Mouse (Mus musculus) limb, embryonic 11.5 days (tissue): ENCODE results near the gene Osbpl10. TPM values are rescaled to one million over a fixed set of nuclear protein-coding genes. Genes with fewer than 3 reads are reported as not detected.
"Not testable (repeated sequence)": the region's sequence is repeated elsewhere in the genome, so short reads cannot be mapped to it uniquely, and the experiment has no call there.

Experiments
- ATAC-seq: fragments of 200-750 bp; cut with Nextera tagmentation; 2 replicates; pipeline ENCODE4 v1.8.0; 2017; ENCODE audit warnings: low read depth; ENCODE audit not compliant: insufficient number of reproducible peaks, low FRiP score, low TSS enrichment
- DNase-seq: peaks from one replicate; pipeline ENCODE4 v3.0.0-alpha.2; 2015; ENCODE audit warnings: low spot score
- H3K27ac ChIP-seq: fragments of 300-500 bp; sonication (generic); replicated peaks from 2 replicates; pipeline ENCODE4 v1.5.1; 2014; ENCODE audit warnings: low read depth, mild to moderate bottlenecking, low read length
- H3K27me3 ChIP-seq: fragments of 300-500 bp; sonication (generic); 2 replicates; pipeline ENCODE4 v1.6.1; 2014; ENCODE audit warnings: mild to moderate bottlenecking, low read length, mixed read lengths; ENCODE audit not compliant: control insufficient read depth, insufficient read depth
- H3K36me3 ChIP-seq: fragments of 300-500 bp; sonication (generic); 2 replicates; pipeline ENCODE4 v1.6.1; 2014; ENCODE audit warnings: mild to moderate bottlenecking, low read length, moderate library complexity, mixed read lengths; ENCODE audit not compliant: control insufficient read depth, insufficient read depth
- H3K4me1 ChIP-seq: fragments of 300-500 bp; sonication (generic); 2 replicates; pipeline ENCODE4 v1.6.1; 2014; ENCODE audit warnings: low read length, mixed read lengths; ENCODE audit not compliant: control insufficient read depth, insufficient read depth
- H3K4me2 ChIP-seq: fragments of 300-500 bp; sonication (generic); 2 replicates; pipeline ENCODE4 v1.6.1; 2014; ENCODE audit warnings: low read depth, mild to moderate bottlenecking, moderate library complexity; ENCODE audit not compliant: severe bottlenecking
- H3K4me3 ChIP-seq: fragments of 300-500 bp; sonication (generic); 2 replicates; pipeline ENCODE4 v1.5.1; 2014; ENCODE audit warnings: low read depth, low read length
- H3K9ac ChIP-seq: fragments of 300-500 bp; sonication (generic); 2 replicates; pipeline ENCODE4 v1.6.1; 2014; ENCODE audit warnings: mild to moderate bottlenecking, low read length
- H3K9me3 ChIP-seq: fragments of 300-500 bp; sonication (generic); 2 replicates; pipeline ENCODE4 v1.6.1; 2016; ENCODE audit warnings: low read length; ENCODE audit not compliant: control insufficient read depth
- WGBS: fragments of 180-500 bp; shearing (Covaris S2); extraction: QIAGEN DNeasy Blood & Tissue Kit; methylation state at CpG from one replicate; pipeline ENCODE4 v1.1.7; 2014; 5-methylcytosine and 5-hydroxymethylcytosine counted together
- polyA plus RNA-seq: library from polyadenylated mRNA; unstranded; fragments of >200 nt; fragmentation: Nextera tagmentation; extraction: Ambion mirVana; gene quantifications from 2 replicates; pipeline ENCODE4 v1.2.1, GENCODE M21; 2014

Osbpl10 gene
- polyA plus RNA-seq, 1 experiment from 2014 or later: 1.3 TPM

DNA sequence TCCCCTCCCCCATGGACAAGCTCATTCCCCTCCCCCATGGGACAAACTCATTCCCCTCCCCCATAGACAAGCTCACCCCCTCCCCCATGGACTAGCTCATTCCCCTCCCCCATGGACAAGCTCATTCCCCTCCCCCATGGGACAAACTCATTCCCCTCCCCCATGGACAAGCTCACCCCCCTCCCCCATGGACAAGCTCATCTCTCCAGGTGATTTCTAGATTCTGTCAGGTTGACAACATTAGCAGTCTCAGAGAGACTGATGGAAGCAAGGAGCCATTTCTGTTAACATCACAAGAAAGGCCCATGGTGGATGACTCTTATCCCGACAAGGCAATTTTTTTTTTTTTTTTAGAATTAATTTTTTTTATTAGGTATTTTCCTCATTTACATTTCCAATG, 52.7 kb downstream of the Osbpl10 start:
- not testable (repeated sequence) for H3K27me3 ChIP-seq, H3K4me1 ChIP-seq, H3K9me3 ChIP-seq, H3K9ac ChIP-seq, DNase-seq, ATAC-seq, H3K4me2 ChIP-seq, H3K36me3 ChIP-seq, H3K4me3 ChIP-seq, H3K27ac ChIP-seq
- WGBS: 100% methylated on average over 1 of the region's 1 CpGs

DNA sequence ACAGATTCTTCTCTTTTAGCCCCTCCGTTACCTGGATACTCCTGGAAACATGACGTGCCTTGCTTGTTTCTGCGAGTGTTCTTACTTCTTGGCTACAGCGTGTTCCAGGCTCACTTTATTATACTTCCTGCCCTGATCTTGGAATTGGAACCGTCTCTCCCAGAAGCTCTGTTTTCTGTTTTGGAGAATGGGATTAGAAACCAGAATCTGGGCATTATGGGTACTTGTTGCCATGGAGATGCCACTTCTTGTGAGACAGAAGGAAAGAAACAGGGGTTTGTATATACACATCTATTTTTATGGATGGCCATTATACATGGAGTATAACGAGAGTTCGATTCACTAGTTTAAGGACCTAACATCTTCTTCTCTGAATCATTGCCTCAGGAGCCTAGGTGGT, 54.4 kb downstream of the Osbpl10 start:
- WGBS: 90% methylated on average over 7 of the region's 7 CpGs
- Histone ChIP-seq H3K36me3 (no peaks in the 10 kb centered on the region), H3K9me3 (no peaks in the 10 kb centered on the region), H3K4me2 (no peak overlapping the region), H3K27ac (no peak overlapping the region), H3K4me3 (no peak overlapping the region), H3K9ac (no peak overlapping the region), H3K27me3 (no peaks in the 10 kb centered on the region), H3K4me1 (0 out of 2 replicates have a peak, but pooled peaks cover 4% of the 10 kb centered on the region)
- no peak for ATAC-seq
- no peak for DNase-seq

DNA sequence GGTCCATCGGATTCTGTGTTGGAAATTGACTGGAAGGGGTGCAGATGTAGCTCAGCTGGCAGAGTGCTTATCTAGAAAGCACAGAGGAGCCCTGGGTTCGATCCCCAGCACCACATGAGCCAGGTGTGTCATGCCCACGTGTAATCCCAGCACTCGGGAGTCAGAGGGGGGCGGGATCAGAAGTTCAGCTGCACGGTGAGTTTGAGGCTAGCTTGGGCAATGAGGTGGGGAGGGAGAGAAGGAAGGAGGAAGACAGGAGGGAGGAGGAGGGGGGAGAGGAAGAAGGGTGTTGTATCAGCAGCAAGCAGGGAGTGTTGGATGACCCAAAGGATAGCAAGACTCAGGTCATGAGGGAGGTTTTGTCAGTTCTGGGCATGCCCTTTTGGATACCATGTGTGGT, 55.9 kb downstream of the Osbpl10 start:
- Histone ChIP-seq H3K4me3 (no peak overlapping the region), H3K36me3 (no peaks in the 10 kb centered on the region), H3K27ac (no peak overlapping the region), H3K9me3 (no peaks in the 10 kb centered on the region), H3K4me1 (0 out of 2 replicates have a peak, but pooled peaks cover 4% of the 10 kb centered on the region), H3K4me2 (no peak overlapping the region), H3K27me3 (no peaks in the 10 kb centered on the region), H3K9ac (no peak overlapping the region)
- ATAC-seq (no peak), DNase-seq (no peak)
- WGBS: 66% methylated on average over 6 of the region's 6 CpGs

DNA sequence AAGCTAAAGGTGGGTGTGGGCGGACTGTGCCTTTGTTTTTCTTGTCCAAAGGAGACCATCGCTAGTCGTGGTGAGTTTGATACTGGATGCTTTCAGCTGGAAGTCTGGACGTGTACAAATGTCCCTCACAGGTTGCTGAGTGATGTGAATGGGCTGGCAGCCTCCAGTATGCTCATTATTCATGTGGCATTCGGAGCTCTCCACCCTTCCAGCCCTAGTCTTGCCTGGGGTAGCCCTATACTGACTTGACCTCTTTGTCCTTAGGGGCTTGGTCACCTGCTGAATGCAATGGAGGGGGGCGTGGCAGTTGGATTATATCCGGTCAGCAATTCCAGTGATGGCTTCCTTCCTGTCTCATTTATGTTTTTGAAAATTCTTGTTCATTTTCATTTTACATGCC, 56.4 kb downstream of the Osbpl10 start:
- Histone ChIP-seq H3K36me3 (no peaks in the 10 kb centered on the region), H3K4me1 (no peaks in the 10 kb centered on the region), H3K9ac (no peak overlapping the region), H3K9me3 (no peaks in the 10 kb centered on the region), H3K4me3 (no peak overlapping the region), H3K27ac (no peak overlapping the region), H3K4me2 (no peak overlapping the region), H3K27me3 (no peaks in the 10 kb centered on the region)
- ATAC-seq (no peak), DNase-seq (no peak)
- 89% methylated on average over 7 of the region's 7 CpGs for WGBS

DNA sequence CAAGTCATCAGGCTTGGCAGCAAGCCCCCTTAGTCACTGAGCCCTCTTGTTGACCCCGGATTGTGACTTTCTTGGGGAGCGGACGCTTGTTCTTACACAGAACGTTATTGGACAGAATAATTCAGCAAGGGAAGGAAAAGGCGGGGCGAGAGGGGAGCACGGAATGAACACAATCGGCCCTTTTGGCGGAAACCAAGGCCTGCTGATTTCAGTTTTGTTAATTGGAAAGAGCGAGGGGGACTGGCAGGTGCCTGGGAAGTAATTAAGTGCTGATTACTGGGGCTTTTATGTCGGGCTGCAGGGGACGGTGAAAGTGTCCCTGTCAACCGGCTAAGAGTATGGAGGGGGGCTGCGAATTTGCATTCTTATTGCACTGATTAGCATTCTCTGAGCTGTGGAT, 59.8 kb downstream of the Osbpl10 start:
- Histone ChIP-seq H3K9me3 (no peaks in the 10 kb centered on the region), H3K36me3 (no peaks in the 10 kb centered on the region), H3K27ac (no peak overlapping the region), H3K4me1 (no peaks in the 10 kb centered on the region), H3K27me3 (no peaks in the 10 kb centered on the region), H3K4me2 (no peak overlapping the region), H3K4me3 (no peak overlapping the region), H3K9ac (no peak overlapping the region)
- no peak for ATAC-seq
- no peak for DNase-seq
- 27% methylated on average over 14 of the region's 14 CpGs for WGBS

DNA sequence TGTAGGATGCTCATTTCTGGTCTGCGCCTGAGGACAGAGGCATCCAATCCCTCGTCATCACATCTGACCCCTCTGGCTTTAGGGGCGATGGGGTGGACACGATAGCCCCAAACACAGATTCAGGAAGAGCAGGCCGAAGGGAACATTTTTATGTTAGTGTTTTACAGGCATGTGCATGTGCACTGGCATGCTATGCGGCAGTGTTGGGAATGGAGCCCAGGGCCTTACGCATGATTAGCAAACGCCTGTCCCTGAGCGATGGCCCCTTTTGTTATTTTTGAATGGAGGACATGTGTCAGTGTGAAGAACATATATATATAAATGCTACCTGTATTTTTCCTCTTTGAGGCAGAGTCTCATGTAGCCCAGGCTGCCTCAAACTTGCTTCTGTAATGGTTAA, 60.3 kb downstream of the Osbpl10 start:
- DNase-seq: no peak
- Histone ChIP-seq H3K4me1 (no peaks in the 10 kb centered on the region), H3K9me3 (no peaks in the 10 kb centered on the region), H3K9ac (no peak overlapping the region), H3K4me3 (no peak overlapping the region), H3K27ac (no peak overlapping the region), H3K4me2 (no peak overlapping the region), H3K36me3 (no peaks in the 10 kb centered on the region), H3K27me3 (no peaks in the 10 kb centered on the region)
- ATAC-seq: no peak
- WGBS: 82% methylated on average over 9 of the region's 9 CpGs

DNA sequence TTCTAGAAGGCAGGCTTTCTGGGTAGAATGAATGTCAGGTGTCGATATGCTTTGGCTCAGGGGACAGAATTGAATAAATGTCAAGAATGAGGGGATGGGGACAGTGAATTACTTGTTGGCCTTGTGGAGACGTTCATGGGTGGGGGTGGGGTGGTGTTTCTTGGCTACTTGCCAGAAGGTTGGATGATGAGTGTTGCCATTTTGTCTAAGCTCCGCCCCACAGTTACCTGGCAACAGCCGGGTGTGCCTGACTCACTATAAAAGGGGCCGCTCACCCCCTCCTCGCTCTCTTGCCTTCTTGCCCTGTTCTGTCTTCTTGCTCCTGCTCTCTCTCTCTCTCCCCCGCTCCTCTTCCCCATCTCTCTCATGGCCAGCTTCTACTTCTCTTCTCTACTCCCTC, 60.9 kb downstream of the Osbpl10 start:
- H3K9ac ChIP-seq: no peak overlapping the region

DNA sequence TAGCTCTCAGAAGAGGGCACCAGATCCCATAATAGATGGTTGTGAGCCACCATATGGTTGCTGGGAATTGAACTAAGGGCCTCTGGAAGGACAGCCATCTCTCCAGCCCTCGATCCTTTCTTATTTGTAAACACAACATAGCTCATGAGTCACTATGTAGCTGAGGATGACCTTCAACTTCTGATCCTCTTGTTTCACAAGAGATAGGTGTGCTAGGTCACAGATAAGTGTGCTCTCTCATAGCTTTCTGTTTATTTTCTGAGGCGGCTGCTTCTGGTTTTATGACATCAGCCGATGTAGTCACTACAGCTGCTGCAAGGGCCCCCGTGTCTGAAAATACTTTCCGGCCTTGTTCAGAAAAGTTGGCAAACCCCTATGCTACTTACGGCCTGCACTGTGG, 64.2 kb downstream of the Osbpl10 start:
- ATAC-seq: no peak
- H3K9me3 ChIP-seq: no peaks in the 10 kb centered on the region
- H3K27ac ChIP-seq: no peak overlapping the region
- H3K4me1 ChIP-seq: 0 out of 2 replicates have a peak, but pooled peaks cover 3% of the 10 kb centered on the region
- no peaks in the 10 kb centered on the region for H3K27me3 ChIP-seq
- 90% methylated on average over 6 of the region's 6 CpGs for whole genome bisulfite sequencing
- no peaks in the 10 kb centered on the region for H3K36me3 ChIP-seq
- no peak overlapping the region for H3K4me2 ChIP-seq
- H3K4me3 ChIP-seq: no peak overlapping the region
- DNase-seq: no peak
- no peak overlapping the region for H3K9ac ChIP-seq

More for the DNA sequence above, 60.9 kb downstream of the Osbpl10 start:
- WGBS: 66% methylated on average over 7 of the region's 7 CpGs
- no peaks in the 10 kb centered on the region for H3K9me3 ChIP-seq
- no peak overlapping the region for H3K4me2 ChIP-seq
- no peaks in the 10 kb centered on the region for H3K36me3 ChIP-seq
- H3K27ac ChIP-seq: no peak overlapping the region
- H3K27me3 ChIP-seq: no peaks in the 10 kb centered on the region
- ATAC-seq (no peak), DNase-seq (no peak)
- H3K4me3 ChIP-seq: no peak overlapping the region
- no peaks in the 10 kb centered on the region for H3K4me1 ChIP-seq

DNA sequence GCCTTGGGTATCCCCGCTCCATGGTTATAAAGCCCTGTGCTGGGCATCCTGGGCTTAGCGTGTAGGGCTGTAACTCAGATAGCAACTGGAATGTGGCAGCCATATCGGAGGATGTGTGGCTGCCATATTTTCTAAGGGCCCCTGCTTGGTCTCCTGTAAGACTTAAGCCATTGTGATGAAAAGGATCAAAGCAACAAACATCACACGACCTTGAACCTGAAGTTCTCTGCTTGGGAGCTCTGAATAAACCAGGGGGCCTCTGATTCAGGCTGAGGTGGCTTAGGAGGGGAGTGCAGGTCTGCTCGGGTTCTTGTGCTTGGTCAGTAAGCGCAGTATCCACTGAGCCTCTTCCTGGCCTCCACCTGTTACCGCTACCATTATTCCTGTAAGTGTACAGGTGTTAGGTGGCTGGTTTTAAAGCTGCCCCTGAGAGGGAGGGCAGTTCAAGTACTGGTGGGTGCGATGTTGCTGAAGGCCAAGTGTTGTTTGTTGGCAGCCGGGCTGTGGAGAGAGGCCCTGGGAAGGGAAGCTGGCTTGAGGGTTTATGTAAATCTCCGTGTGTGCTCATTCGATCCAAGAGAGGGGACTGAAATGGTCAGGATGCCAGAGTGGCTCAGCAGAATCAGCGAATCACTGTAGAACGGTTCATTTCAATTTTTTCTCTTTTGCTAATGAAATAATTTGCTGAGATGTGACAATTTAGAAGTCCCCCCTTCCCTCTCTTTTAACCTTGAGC, 64.8 kb downstream of the Osbpl10 start:
- Histone ChIP-seq H3K4me3 (no peak overlapping the region), H3K27ac (no peak overlapping the region), H3K4me2 (no peak overlapping the region), H3K9me3 (no peaks in the 10 kb centered on the region), H3K9ac (no peak overlapping the region), H3K4me1 (0 out of 2 replicates have a peak, but pooled peaks cover 3% of the 10 kb centered on the region), H3K36me3 (no peaks in the 10 kb centered on the region), H3K27me3 (no peaks in the 10 kb centered on the region)
- no peak for DNase-seq
- 91% methylated on average over 13 of the region's 13 CpGs for WGBS
- no peak for ATAC-seq
